Mouse (Mus musculus) midbrain, embryonic 10.5 days (tissue): ENCODE measurements at regions not wholly inside any gene's neighbourhood (a gene's known extent, or its start where the extent isn't known, plus 50 kb on each side); places are given as distances from the start of the nearest gene placed in this dataset.
A peak's percentile ranks its signal among the peaks of the same experiment; 100 is the strongest.

Experiments
- DNase-seq: peaks from one replicate; pipeline ENCODE4 v3.0.0-alpha.2; 2017; ENCODE audit warnings: low spot score
- H3K27ac ChIP-seq: fragments of 300-500 bp; sonication (generic); replicated peaks from 2 replicates; pipeline ENCODE4 v1.5.1; 2016; ENCODE audit warnings: mild to moderate bottlenecking
- H3K27me3 ChIP-seq: fragments of 300-500 bp; sonication (generic); 2 replicates; pipeline ENCODE4 v1.6.1; 2016; ENCODE audit warnings: low read depth, mild to moderate bottlenecking; ENCODE audit not compliant: poor library complexity, severe bottlenecking
- H3K36me3 ChIP-seq: fragments of 300-500 bp; sonication (generic); 2 replicates; pipeline ENCODE4 v1.6.1; 2016; ENCODE audit warnings: mild to moderate bottlenecking, moderate library complexity
- H3K4me1 ChIP-seq: fragments of 300-500 bp; sonication (generic); 2 replicates; pipeline ENCODE4 v1.6.1; 2016
- H3K4me3 ChIP-seq: fragments of 300-500 bp; sonication (generic); 2 replicates; pipeline ENCODE4 v1.5.1; 2016; ENCODE audit warnings: mild to moderate bottlenecking, moderate library complexity
- H3K9me3 ChIP-seq: fragments of 300-500 bp; sonication (generic); replicated peaks from 2 replicates; pipeline ENCODE4 v1.6.1; 2016; ENCODE audit warnings: mild to moderate bottlenecking
- WGBS: fragments of 180-500 bp; shearing (Covaris S2); methylation state at CpG from one replicate; pipeline ENCODE4 v1.1.7; 2016; 5-methylcytosine and 5-hydroxymethylcytosine counted together

DNA sequence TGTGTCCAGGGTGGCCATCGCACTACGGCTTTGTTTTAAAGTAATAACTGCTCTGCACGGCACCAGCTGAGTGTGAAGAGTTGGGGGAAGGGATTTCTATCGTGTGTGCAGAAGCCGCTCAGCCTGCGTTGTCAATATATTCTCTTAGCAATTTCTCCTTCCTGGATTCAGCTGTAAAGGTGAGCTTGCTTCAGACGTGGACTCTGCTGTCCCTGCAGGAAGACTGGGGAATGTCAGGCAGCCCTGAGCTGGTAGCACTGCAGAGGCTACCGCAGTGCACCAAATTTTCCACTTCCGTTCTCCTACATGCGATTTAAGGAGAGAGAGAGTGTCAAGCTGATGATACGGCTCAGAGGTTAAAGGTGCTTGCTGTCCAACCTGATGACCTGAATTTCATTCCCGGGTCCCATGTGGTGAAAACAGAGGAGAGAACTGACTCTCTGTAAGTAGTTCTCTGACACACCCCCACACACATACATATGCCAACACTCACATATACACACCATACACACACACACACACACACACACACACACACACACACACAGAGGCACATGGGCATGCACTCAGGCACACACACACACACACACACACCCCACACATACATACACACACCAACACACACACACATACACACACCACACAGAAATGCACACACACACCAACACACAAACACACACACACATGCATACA lies 59.9 kb upstream of the Prelid3b start:
- no peak for DNase-seq
- no peaks in the 10 kb centered on the region for H3K27me3 ChIP-seq
- H3K4me3 ChIP-seq: no peak overlapping the region
- H3K9me3 ChIP-seq: no peaks in the 10 kb centered on the region
- H3K36me3 ChIP-seq: no peaks in the 10 kb centered on the region
- H3K27ac ChIP-seq: no peak overlapping the region
- WGBS: 64% methylated on average over 12 of the region's 12 CpGs
- H3K4me1 ChIP-seq: no peaks in the 10 kb centered on the region

DNA sequence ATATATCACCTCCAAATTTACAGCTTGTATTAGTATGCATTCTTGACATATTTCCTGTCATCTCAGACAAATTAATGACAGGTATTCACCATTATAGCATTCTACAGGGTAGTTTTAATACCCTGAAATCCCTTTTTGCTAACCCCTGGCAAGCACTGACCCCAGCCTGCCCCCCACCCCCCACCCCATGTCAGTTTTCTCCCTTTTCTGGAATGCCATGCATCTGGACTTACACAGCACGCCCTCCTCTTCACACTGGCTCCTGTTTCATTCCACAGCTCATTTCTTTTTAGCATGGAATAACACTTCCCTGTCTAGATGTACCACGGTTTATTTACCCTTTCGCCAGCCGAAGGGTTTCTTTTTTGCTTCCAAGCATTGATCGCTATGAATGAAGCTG lies 67.8 kb upstream of the Prelid3b start:
- Histone ChIP-seq H3K9me3 (0 out of 2 replicates have a peak, but pooled peaks cover 4% of the 10 kb centered on the region), H3K4me1 (no peaks in the 10 kb centered on the region), H3K27me3 (no peaks in the 10 kb centered on the region), H3K36me3 (no peaks in the 10 kb centered on the region), H3K27ac (no peak overlapping the region), H3K4me3 (no peak overlapping the region)
- DNase-seq: no peak
- 75% methylated on average over 5 of the region's 5 CpGs for WGBS

- Histone ChIP-seq H3K4me1 (no peaks in the 10 kb centered on the region), H3K36me3 (no peaks in the 10 kb centered on the region), H3K27ac (no peak overlapping the region), H3K27me3 (no peaks in the 10 kb centered on the region), H3K9me3 (0 out of 2 replicates have a peak, but pooled peaks cover 4% of the 10 kb centered on the region), H3K4me3 (no peak overlapping the region)
- no peak for DNase-seq
- 89% methylated on average over 3 of the region's 3 CpGs for WGBS
Measured at GRCm38 (mm10) chr2:174547207-174547606, 74.3 kb upstream of the Prelid3b start.

GRCm38 (mm10) chr2:174547701-174548100 lies 74.8 kb upstream of the Prelid3b start:
- Histone ChIP-seq H3K27ac (no peak overlapping the region), H3K9me3 (no peaks in the 10 kb centered on the region), H3K27me3 (no peaks in the 10 kb centered on the region), H3K4me1 (no peaks in the 10 kb centered on the region), H3K4me3 (no peak overlapping the region), H3K36me3 (no peaks in the 10 kb centered on the region)
- DNase-seq: no peak
- WGBS: 92% methylated on average over 6 of the region's 6 CpGs

DNA sequence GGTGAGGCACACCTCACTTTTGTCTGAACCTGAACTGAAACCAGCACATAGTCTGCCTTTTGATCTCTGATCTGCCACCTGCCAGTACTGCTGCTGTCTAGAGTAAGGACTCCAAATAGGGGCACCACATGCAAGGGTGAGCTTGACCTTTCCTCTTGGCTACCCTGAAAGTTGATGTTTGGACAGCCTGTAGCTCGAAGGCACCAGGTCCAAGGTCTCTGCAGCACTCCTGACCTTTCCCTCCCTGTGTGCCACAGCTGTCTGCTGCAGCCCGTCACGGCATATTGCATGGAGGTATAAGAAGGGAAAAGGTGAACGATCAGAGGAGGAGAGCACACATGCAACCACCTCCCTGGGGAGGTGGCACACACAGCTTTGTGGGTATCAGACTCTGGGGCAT lies 75.9 kb upstream of the Prelid3b start:
- WGBS: 79% methylated on average over 4 of the region's 4 CpGs
- H3K4me3 ChIP-seq: no peak overlapping the region
- no peaks in the 10 kb centered on the region for H3K9me3 ChIP-seq
- H3K4me1 ChIP-seq: no peaks in the 10 kb centered on the region
- no peaks in the 10 kb centered on the region for H3K27me3 ChIP-seq
- no peak for DNase-seq
- no peaks in the 10 kb centered on the region for H3K36me3 ChIP-seq
- H3K27ac ChIP-seq: no peak overlapping the region

DNA sequence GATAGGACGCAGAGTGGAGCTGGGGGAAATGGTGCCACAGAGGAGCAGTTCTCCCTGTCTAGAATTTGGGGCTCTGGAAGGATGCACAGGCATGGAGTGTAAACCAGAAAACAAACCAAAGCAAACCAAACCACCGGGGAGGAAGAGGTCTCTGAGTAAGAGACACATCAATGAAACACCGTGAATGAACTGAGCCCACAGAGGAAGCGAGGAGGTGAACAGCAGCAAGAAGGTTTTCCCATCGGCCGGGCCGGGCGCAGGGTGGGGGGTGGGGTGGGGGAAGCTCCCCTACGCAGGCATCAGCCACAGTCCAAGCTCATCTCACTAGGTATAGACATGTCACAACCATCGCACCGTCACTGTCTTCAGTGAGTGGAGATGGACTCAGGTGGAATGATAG lies 82.9 kb upstream of the Prelid3b start:
- Histone ChIP-seq H3K27me3 (no peaks in the 10 kb centered on the region), H3K36me3 (no peaks in the 10 kb centered on the region), H3K9me3 (no peaks in the 10 kb centered on the region), H3K27ac (no peak overlapping the region), H3K4me1 (no peaks in the 10 kb centered on the region), H3K4me3 (no peak overlapping the region)
- no peak for DNase-seq
- WGBS: 92% methylated on average over 11 of the region's 11 CpGs

- peak; percentile 42 for DNase-seq
- peak overlapping the region; percentile 64 for H3K27ac ChIP-seq
- no peaks in the 10 kb centered on the region for H3K36me3 ChIP-seq
- no peaks in the 10 kb centered on the region for H3K27me3 ChIP-seq
- no peak overlapping the region for H3K4me3 ChIP-seq
- H3K9me3 ChIP-seq: no peaks in the 10 kb centered on the region
- WGBS: 40% methylated on average over 7 of the region's 7 CpGs
- peaks cover 33% of the 10 kb centered on the region for H3K4me1 ChIP-seq
Measured at GRCm38 (mm10) chr2:174561828-174562429, 81.4 kb upstream of the Zfp831 start.

DNA sequence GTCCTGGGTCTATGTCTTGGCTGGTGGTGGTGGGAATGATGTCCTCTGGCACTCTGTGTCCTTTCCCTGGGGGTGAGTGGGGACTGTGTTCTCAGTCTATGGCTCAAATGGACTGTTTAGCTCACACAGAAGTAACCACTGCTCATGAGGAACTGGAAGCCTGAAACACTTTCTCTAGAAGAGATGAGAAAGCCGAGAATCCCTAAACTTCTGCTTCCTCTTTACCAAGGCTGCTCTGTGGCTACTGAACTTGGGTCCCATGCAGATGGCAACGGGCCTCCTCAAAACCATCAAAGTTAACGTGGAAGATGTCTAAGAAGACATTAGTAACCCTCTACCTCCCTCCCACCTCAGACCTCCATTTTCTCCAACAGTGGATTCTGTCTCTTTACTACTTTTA lies 79.4 kb upstream of the Zfp831 start:
- no peak for DNase-seq
- WGBS: 83% methylated on average over 3 of the region's 3 CpGs
- peaks cover 33% of the 10 kb centered on the region for H3K4me1 ChIP-seq
- no peaks in the 10 kb centered on the region for H3K9me3 ChIP-seq
- no peaks in the 10 kb centered on the region for H3K36me3 ChIP-seq
- no peaks in the 10 kb centered on the region for H3K27me3 ChIP-seq
- H3K27ac ChIP-seq: no peak overlapping the region
- H3K4me3 ChIP-seq: no peak overlapping the region

DNA sequence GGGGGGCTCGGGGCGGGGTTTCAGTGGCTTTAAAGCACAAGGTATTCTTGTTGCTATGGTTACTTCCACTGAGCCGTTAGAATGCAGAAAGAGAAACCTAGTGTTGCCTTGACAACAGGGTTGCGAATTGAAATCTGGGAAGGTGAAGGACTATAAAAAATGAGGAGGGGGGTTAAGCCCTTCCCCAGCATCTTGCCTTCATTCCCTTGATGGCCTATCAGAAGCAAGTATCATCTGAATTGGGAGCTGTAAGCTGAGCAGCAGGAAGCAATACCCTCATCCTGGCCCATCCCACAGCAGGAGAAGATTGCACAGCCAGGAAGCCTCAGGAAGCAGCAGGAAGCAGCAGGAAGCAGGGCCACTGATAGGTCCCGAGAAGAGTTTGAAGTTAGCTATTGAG lies 78.5 kb upstream of the Zfp831 start:
- no peak overlapping the region for H3K4me3 ChIP-seq
- 0 out of 2 replicates have a peak overlapping the region, but pooled peaks have one; percentile 20 for H3K27ac ChIP-seq
- DNase-seq: peak; percentile 25
- no peaks in the 10 kb centered on the region for H3K36me3 ChIP-seq
- H3K9me3 ChIP-seq: no peaks in the 10 kb centered on the region
- H3K4me1 ChIP-seq: peaks cover 33% of the 10 kb centered on the region
- no peaks in the 10 kb centered on the region for H3K27me3 ChIP-seq
- 25% methylated on average over 5 of the region's 5 CpGs for WGBS

GRCm38 (mm10) chr2:174565891-174566290 lies 77.4 kb upstream of the Zfp831 start:
- Histone ChIP-seq H3K27ac (no peak overlapping the region), H3K9me3 (no peaks in the 10 kb centered on the region), H3K27me3 (no peaks in the 10 kb centered on the region), H3K4me1 (peaks cover 33% of the 10 kb centered on the region), H3K36me3 (no peaks in the 10 kb centered on the region), H3K4me3 (no peak overlapping the region)
- WGBS: 88% methylated on average over 7 of the region's 7 CpGs
- DNase-seq: no peak

GRCm38 (mm10) chr2:174566752-174567151 lies 76.6 kb upstream of the Zfp831 start:
- DNase-seq: no peak
- Histone ChIP-seq H3K4me3 (no peak overlapping the region), H3K4me1 (peaks cover 30% of the 10 kb centered on the region), H3K27me3 (no peaks in the 10 kb centered on the region), H3K27ac (no peak overlapping the region), H3K36me3 (no peaks in the 10 kb centered on the region), H3K9me3 (no peaks in the 10 kb centered on the region)
- WGBS: 68% methylated on average over 4 of the region's 4 CpGs

DNA sequence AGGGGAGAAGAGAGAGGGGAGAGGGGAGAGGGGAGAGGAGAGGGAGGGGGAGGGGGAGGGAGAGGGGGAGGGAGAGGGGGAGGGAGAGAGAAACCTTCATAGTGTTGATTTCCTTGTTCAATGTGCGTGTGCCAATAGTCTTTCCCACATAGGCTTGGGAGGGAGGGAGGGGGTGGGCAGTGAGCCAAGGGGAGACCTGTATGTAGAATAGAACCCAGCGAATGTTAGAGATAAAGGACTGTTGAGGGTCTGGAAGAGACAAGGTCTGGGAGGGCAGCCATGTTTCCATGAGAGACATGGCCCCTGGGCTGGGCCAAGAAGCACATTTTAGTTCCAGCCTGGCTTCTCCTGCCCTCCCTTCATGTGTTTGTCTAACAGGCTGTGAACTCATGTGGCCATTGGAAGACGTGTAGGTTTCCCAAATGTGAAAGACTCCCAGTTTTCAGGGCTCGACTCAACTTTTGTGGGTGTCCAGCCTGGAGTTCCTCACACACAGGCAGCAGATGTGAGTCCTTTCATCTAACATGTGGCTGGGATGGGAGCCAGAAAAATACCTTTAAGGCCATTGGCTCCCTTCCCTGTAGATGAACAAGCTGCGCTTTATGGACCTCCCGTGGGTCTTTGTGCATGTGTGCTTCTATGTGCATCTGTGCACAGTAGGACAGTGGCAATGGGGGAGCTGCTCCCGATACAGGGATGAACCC lies 68.4 kb upstream of the Zfp831 start:
- Histone ChIP-seq H3K36me3 (no peaks in the 10 kb centered on the region), H3K27ac (no peak overlapping the region), H3K4me1 (no peaks in the 10 kb centered on the region), H3K4me3 (no peak overlapping the region), H3K27me3 (no peaks in the 10 kb centered on the region), H3K9me3 (no peaks in the 10 kb centered on the region)
- DNase-seq: no peak
- 93% methylated on average over 7 of the region's 7 CpGs for WGBS

GRCm38 (mm10) chr2:174575546-174575945 lies 67.8 kb upstream of the Zfp831 start:
- Histone ChIP-seq H3K36me3 (no peaks in the 10 kb centered on the region), H3K27ac (no peak overlapping the region), H3K4me3 (no peak overlapping the region), H3K9me3 (no peaks in the 10 kb centered on the region), H3K27me3 (no peaks in the 10 kb centered on the region), H3K4me1 (no peaks in the 10 kb centered on the region)
- DNase-seq: no peak
- WGBS: 88% methylated on average over 6 of the region's 6 CpGs
